Mouse (Mus musculus): ENCODE results near the gene Chst4.

DNA sequence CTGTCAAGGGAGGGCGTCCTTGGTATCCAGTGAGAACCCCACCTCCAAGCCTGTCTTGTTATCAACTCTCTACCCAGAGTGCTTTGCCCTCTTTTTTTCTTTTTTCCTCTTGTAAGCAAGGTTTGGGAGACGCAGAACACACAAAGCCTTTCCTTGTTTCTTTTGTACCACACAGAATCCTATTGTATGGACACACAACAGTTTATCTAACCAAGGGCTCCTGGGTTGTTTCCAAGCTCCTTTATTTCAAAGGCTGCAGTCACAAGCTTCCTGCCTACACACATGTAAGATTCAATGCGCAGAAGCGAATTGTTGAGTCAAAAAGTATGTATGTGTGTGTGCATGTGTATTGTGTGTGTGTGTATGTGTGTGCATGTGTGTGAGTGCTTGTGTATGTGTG lies 5.2 kb downstream of the Chst4 start:
- TF ChIP-seq CTCF (IDR thresholded peaks at IDR 0.05; ENCODE audit: low read depth, low read length) (no peak), POLR2AphosphoS5 (IDR thresholded peaks at IDR 0.05; ENCODE audit: insufficient replicate concordance, low read depth, low read length) (no peak)
